Comparison of ENCODE assay signal across 17 mouse cellular contexts in genomic region chr4:119129096-119129495, GRCm38 (mm10).
"Had no signal": no experiment of that assay in that cellular context is flagged by ENCODE, and none has a peak within 500 bp of the region (broad histone marks: within the 10 kb centered on the region; RNA-seq: fewer than 3 reads in every experiment).

No protein-coding gene starts in this region.

- ATAC-seq: intestine, embryonic 16.5 days; lung, postnatal 0 days had no signal

- H3K9me3 ChIP-seq: kidney, embryonic 15.5 days; limb, embryonic 12.5 days; midbrain, embryonic 10.5 days; neural tube, embryonic 15.5 days had no signal

- H3K4me1 ChIP-seq: neural tube, embryonic 15.5 days had no signal

- H3K9ac ChIP-seq: kidney, embryonic 15.5 days; limb, embryonic 12.5 days; neural tube, embryonic 15.5 days had no signal

- DNase-seq: kidney, adult 2 months; kidney, postnatal 14 days; layer of hippocampus, postnatal 36 days; lung, adult 2 months; lung, postnatal 36 days; midbrain, embryonic 14.5 days; right cerebral cortex, adult 18-20 months; right cerebral cortex, postnatal 25 days; thymus, adult 2 months; thymus, postnatal 25 days had no signal

- H3K4me2 ChIP-seq: kidney, embryonic 15.5 days; limb, embryonic 12.5 days; neural tube, embryonic 15.5 days had no signal

- H3K4me3 ChIP-seq: kidney, embryonic 15.5 days; limb, embryonic 12.5 days; midbrain, embryonic 10.5 days; myocyte; neural tube, embryonic 15.5 days had no signal

- H3K27me3 ChIP-seq: kidney, embryonic 15.5 days; limb, embryonic 12.5 days; neural tube, embryonic 15.5 days had no signal

- H3K27ac ChIP-seq: kidney, embryonic 15.5 days; limb, embryonic 12.5 days; midbrain, embryonic 10.5 days; neural tube, embryonic 15.5 days had no signal
